Mouse (Mus musculus): ENCODE measurements around the gene Hddc2.

- TF ChIP-seq CHD2 (IDR thresholded peaks at IDR 0.05; ENCODE audit: low read depth, low read length) (no peak), ZC3H11A (IDR thresholded peaks at IDR 0.05; ENCODE audit: borderline replicate concordance, low read depth, low read length) (no peak)
Observed at GRCm38 (mm10) chr10:31297106-31297505, 16.1 kb upstream of the Hddc2 start.
